ENCODE assay signal across 29 mouse cellular contexts in the genomic region with DNA sequence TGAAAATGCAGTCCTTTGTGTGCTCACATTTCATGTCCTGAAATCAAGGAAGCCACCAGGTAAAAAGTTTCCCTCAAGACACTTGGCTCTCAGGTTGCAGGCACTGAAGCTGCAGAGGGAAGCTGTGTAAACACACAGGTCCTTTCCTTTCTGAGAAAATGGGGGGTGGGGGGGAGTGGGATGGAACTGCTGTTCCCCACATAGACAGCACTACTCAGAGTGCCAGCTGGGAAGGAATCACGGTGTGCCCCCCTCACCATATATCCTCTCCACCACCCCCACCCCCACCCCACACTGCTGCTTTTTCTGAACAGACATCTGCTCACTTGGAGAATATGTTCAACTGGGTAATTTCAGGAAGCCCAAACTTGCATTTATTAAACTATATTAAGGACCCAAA.
"Had no signal": no experiment of that assay in that cellular context is flagged by ENCODE, and none has a peak within 500 bp of the region (broad histone marks: within the 10 kb centered on the region; RNA-seq: fewer than 3 reads in every experiment).

No protein-coding gene starts in this region.

- H3K4me3 ChIP-seq: embryonic facial prominence, embryonic 10.5 days; embryonic facial prominence, embryonic 12.5 days; embryonic facial prominence, embryonic 13.5 days; embryonic facial prominence, embryonic 15.5 days; erythroblast, embryonic 14.5 days; forebrain, embryonic 10.5 days; forebrain, embryonic 12.5 days; forebrain, embryonic 13.5 days; forebrain, embryonic 15.5 days; gastrocnemius, adult 2 months; heart, adult 2 months; heart, embryonic 10.5 days had no signal

- H3K9me3 ChIP-seq: embryonic facial prominence, embryonic 10.5 days; embryonic facial prominence, embryonic 12.5 days; embryonic facial prominence, embryonic 13.5 days; embryonic facial prominence, embryonic 15.5 days; forebrain, embryonic 10.5 days; forebrain, embryonic 12.5 days; forebrain, embryonic 13.5 days; forebrain, embryonic 15.5 days; heart, embryonic 10.5 days had no signal

- ATAC-seq: forebrain, embryonic 13.5 days; forebrain, embryonic 14.5 days; forebrain, embryonic 15.5 days; forebrain, postnatal 0 days had no signal

- H3K4me1 ChIP-seq: embryonic facial prominence, embryonic 15.5 days; heart, embryonic 10.5 days had no signal

- H3K4me2 ChIP-seq: embryonic facial prominence, embryonic 12.5 days; embryonic facial prominence, embryonic 13.5 days; embryonic facial prominence, embryonic 15.5 days; forebrain, embryonic 12.5 days; forebrain, embryonic 13.5 days; forebrain, embryonic 15.5 days had no signal

- H3K27ac ChIP-seq: embryonic facial prominence, embryonic 10.5 days; embryonic facial prominence, embryonic 12.5 days; embryonic facial prominence, embryonic 13.5 days; embryonic facial prominence, embryonic 15.5 days; forebrain, embryonic 10.5 days; forebrain, embryonic 12.5 days; forebrain, embryonic 13.5 days; forebrain, embryonic 15.5 days; gastrocnemius, adult 2 months; heart, adult 2 months; heart, embryonic 10.5 days had no signal

- H3K27me3 ChIP-seq: embryonic facial prominence, embryonic 12.5 days; embryonic facial prominence, embryonic 13.5 days; embryonic facial prominence, embryonic 15.5 days; forebrain, embryonic 12.5 days; forebrain, embryonic 13.5 days; forebrain, embryonic 15.5 days had no signal

- DNase-seq: cerebellum, adult 2 months; cerebellum, adult 8-10 months; cerebellum, adult 9-10 months; cerebellum, adult 9-11 months; cerebellum, postnatal 10 days; cerebellum, postnatal 14 days; cerebellum, postnatal 25 days; cerebellum, postnatal 36 days; embryo, embryonic 11 days; forebrain, postnatal 0 days; gastrocnemius, adult 2 months; gastrocnemius, postnatal 10 days; gastrocnemius, postnatal 14 days; gastrocnemius, postnatal 25 days; gastrocnemius, postnatal 36 days; heart, adult 11 months; heart, adult 18-20 months; heart, adult 2 months had no signal

- H3K9ac ChIP-seq: embryonic facial prominence, embryonic 12.5 days; embryonic facial prominence, embryonic 13.5 days; embryonic facial prominence, embryonic 15.5 days; forebrain, embryonic 12.5 days; forebrain, embryonic 13.5 days; forebrain, embryonic 15.5 days; forebrain, postnatal 0 days had no signal
